Mouse (Mus musculus): Measurements from ENCODE around the gene Mt3.
"Not testable (repeated sequence)": the region's sequence is repeated elsewhere in the genome, so short reads cannot be mapped to it uniquely, and the experiment has no call there.

Mt3 gene

GRCm38 (mm10) chr8:94152513-94153300 is at the start of gene Mt3:
Gene Mt3, plus strand, starts transcription at chr8:94152607.
- in situ Hi-C loops (cut with MboI, MseI): no loop called here

DNA sequence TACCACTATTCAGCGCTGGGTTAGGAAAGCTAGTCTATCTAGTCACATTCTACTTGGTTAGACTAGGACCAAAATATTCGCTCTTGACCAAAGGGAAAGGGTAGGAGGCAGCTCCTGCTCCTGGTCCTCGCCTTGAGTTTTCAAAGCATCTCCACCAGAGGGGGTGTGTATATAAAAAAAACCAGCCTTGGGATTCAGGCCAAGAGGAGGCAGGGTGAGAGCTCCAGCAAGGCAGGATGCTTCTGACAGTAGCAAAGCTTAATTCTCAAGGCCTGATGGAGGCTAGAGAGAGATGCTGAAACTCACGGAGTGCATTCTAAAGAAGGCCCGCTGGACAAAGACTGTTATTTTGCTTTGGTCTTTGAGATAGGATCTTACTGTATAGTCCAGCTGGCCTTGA is 48.3 kb upstream of the Mt3 start:
- in situ Hi-C loops (cut with MboI, MseI): loop anchor here (5.0 kb wide), 1 partner anchor 98 kb away; no protein-coding TSS in a partner anchor

DNA sequence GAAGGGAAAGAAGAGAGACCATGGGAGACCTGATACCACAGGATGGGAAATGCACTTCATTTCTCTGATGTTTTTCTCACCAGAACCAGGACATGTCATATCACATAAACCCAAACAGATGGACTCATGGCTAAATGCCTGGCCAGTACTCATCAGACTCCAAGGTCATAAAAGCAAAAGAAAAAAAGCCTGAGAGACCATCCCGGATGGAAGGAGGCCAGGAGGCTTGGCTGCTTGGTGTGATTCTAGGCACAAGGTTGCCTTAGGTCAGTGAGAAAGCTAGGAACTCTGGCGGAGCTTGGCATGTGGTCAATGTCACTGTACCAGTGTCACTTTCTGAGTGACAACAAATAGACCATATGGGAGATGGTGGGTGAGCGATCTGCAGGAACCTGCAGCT is 44.5 kb upstream of the Mt3 start:
- in situ Hi-C loops (cut with MboI, MseI): no loop called here

DNA sequence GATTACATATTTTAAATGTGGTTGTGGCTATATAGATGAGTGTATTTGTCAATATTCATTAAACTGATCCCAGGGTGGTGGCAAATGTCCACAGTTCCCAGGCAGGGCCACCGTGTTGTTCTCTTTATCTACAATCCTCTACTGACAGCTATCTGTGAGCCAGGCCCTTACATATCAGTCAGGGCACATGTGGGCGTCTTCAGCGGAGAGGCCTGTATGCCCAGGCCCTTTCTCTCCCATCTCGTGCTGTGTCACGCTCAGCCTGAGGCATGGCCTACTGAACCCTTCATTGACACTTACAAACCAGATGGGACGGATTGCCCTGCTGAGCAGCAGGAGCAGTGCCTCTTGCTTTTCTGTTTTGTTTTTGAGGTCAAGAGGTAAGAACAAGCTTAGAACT is 43.0 kb upstream of the Mt3 start:
- in situ Hi-C loops (cut with MboI, MseI): no loop called here

DNA sequence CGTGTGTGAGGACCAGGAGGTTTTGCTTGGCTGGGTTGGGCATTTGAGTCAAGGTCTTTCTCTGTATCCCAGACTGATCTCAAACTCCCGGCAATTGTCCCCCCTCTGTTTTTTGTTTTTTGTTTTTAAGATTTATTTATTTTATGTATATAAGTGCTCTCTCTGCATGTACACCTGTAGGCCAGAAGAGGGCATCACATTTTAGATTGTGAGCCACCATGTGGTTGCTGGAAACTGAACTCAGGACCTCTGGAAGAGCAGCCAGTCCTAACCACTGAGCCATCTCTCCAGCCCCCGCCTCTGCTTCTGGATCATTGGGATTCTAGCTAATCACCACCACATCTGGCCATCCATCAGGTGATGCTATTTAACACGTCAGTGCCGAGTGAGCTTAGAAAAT is 42.6 kb upstream of the Mt3 start:
- in situ Hi-C loops (cut with MboI, MseI): no loop called here

DNA sequence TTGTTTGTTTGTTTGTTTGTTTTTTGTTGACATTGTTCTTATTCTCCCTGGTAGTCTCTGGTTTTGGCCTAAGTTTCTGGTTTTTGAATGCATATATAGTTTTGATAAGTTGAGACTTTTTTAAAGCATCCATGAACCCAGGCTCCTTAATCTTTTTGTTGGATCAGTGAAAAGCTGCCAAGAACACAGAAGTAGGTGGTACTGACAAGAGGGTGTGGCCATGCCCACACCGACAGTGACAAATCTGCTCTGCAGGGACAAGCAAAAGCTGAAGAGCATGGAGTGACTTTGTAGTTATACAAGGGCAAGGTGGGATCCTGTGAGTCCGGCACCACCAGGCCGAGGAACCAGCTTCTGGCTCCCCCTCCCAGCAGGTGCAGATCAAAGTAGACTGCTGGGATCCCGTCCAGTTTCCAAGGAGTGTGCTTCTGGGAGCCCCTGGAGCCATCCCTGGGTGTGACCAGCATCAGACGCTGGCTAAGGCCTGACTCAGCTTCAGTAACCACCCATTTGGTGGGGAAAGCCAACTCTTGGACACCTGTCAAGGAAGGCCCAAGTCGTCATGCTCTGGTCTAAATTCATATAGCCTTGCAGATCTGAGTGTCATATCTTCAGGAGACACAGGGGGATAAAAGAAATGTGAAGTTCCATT is 41.8 kb upstream of the Mt3 start:
- in situ Hi-C loops (cut with MboI, MseI): no loop called here

GRCm38 (mm10) chr8:94113435-94113834 is 39.0 kb upstream of the Mt3 start:
- in situ Hi-C loops (cut with MboI, MseI): no loop called here

GRCm38 (mm10) chr8:94113972-94114371 is 38.4 kb upstream of the Mt3 start:
- in situ Hi-C loops (cut with MboI, MseI): no loop called here

- in situ Hi-C loops (cut with MboI, MseI): no loop called here
These were observed 33.5 kb upstream of the Mt3 start for GRCm38 (mm10) chr8:94118776-94119430.

- in situ Hi-C loops (cut with MboI, MseI): no loop called here
These were observed 30.8 kb upstream of the Mt3 start for GRCm38 (mm10) chr8:94121625-94122024.

GRCm38 (mm10) chr8:94122711-94123468 is 29.5 kb upstream of the Mt3 start:
- in situ Hi-C loops (cut with MboI, MseI): no loop called here

DNA sequence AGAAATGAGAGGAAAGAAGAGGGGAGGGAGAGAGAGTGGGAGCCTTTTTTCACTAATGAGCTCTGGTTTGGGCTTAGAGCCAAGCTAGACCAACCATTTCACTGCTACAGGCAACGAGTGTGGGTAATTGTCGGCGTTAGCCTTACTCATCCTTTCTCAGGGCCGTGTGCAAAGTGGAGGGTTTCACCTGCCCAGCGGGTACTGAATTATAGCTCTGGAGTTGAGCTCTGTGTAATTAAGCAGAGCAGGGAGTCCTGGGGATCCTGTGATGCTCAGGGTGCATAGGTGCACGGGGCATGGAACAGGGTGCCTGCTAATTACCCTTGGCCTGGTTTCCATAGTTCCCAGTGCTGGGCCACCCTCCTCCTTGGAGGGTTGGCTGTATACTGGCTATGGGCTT is 24.7 kb upstream of the Mt3 start:
- in situ Hi-C loops (cut with MboI, MseI): no loop called here

DNA sequence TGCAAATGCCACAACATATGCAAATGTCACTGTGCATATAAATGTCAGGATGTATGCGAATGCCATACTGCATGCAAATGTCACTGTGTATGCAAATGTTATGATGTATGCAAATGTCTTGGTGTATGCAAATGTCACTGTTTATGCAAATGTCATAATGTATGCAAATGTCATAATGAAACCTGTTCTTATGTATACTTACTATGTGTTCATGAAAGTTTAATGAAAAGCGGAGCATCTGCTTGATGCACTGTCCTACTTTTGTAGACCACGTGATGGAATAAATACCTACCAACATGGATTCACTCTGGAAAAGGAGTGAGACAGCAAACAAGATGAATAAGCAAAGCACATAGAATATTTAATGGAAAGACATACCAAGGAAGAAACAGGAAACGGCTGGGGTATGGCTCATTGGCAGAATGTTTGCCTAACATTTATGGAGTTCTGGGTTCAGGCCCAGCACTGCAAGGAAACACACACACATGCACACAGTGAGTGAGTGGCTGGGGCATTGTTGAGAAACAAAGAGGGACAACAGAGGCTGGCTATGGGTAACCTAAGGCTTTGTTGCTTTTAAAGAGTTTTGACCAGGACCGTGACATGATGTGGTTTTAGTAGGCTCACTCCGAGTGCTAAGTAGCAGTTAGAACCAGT is 23.1 kb upstream of the Mt3 start:
- in situ Hi-C loops (cut with MboI, MseI): no loop called here

DNA sequence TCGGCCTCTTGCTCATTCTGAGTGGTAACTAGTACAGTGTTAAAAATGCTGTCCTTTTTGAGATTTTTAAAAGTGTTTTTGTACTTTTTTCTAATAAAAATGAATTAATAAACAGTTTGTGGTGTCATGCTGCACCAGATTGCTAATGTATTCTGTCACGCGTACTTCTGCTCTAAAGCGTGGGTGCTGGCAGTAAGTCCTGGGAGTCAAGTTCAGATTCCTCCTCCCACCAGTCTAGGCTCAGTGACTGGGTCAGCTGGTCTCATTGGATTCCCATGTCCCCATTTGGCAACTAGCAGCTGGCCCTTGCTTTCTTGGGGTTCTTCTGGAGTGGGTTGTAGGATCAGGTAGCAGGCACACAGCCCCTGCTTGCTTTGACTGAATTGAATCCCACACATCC is 22.3 kb upstream of the Mt3 start:
- in situ Hi-C loops (cut with MboI, MseI): no loop called here

GRCm38 (mm10) chr8:94132096-94132495 is 20.3 kb upstream of the Mt3 start:
- in situ Hi-C loops (cut with MboI, MseI): no loop called here

DNA sequence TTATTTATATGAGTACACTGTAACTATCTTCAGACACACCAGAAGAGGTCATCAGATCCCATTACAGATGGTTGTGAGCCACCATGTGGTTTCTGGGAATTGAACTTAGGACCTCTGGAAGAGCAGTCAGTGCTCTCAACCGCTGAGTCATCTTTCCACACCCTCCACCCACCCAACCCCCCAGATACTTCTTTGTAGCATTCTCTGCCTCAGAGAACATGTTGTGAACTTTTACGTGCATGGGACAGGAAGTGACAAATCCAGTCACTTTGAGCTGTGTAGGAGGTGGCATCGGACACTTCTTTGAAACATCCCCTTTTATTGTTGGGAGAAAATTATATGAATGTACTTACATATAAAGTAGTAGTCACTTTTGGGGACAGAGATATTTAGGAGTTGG is 17.8 kb upstream of the Mt3 start:
- in situ Hi-C loops (cut with MboI, MseI): not testable (repeated sequence)

DNA sequence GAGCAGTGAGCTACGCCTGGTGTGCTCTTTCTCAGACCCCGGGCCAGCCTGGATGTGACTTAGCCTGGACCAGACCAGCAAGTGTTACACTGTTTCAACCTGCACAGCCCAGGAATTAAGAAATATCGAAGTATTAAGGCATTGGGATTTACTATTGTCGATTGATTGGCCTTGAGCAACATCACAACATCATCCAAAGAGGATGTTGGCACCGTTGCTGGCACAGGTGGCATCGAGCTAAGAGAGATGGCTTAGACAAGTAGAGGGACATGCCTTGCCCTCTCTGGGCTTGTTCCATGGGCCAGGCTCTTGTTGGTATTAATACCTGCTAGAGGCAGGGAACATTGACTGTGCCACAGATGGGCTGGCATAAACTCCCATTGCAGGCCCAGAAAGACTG is 16.9 kb upstream of the Mt3 start:
- in situ Hi-C loops (cut with MboI, MseI): no loop called here

- in situ Hi-C loops (cut with MboI, MseI): no loop called here
These were observed 16.2 kb upstream of the Mt3 start for GRCm38 (mm10) chr8:94136192-94136591.

GRCm38 (mm10) chr8:94136933-94137332 is 15.5 kb upstream of the Mt3 start, which contains the start of gene Mt4:
Gene Mt4, plus strand, starts transcription at chr8:94137197.
- in situ Hi-C loops (cut with MboI, MseI): no loop called here

DNA sequence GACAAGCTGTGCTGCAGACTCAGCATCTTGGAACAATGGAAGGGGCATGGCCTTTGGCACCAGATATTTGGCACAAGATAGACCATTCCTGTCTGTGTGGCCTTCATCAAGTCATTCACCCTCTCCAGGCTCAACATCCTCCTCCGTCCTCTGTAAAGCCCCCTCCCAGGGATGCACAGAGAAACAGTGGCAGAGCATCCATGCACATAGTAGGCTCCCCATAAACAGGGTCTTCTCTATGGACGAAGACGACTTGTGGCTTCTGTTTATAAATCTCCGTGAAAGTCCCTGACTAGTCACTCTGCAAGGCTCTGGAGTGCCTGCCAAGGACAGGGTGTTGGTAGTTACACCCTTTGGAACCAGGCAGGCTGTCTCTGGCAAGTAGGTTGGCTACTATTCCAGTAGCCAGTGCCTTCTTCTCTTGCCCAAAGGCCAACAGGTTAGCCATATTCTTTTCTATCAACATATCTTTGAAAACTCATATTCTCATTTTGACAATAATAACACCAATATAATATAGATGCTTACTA is 12.1 kb upstream of the Mt3 start:
- in situ Hi-C loops (cut with MboI, MseI): no loop called here

DNA sequence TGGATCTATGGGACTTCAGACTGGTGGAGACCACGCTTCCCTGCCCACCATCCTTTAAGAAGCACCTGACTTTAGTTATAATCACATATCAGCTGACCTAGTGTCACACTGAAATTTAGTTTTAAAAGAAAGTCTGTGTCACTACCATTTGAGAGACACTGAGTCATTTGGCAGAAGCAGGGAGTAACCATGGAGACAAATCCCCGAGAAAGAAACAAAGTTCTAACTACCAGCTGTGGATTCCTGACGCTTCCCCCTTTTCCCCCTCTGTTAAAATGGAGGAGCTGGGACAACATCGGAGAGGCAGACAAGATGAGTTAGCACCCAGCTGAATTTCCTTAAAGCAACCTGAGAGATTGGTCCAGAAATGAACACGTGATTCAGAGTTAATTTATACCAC is 4.2 kb upstream of the Mt3 start:
- in situ Hi-C loops (cut with MboI, MseI): no loop called here

Data from T-helper 1 cell (primary cell).